Mouse (Mus musculus) myocyte (in vitro differentiated cells): ENCODE results near the gene 4930568D16Rik.

Experiments
- E2F4 ChIP-seq: IDR thresholded peaks from one replicate; pipeline ENCODE4 v1.6.1; 2011; ENCODE audit warnings: mild to moderate bottlenecking, control low read depth, moderate library complexity; ENCODE audit not compliant: insufficient read depth
- MAX ChIP-seq: IDR thresholded peaks from one replicate; pipeline ENCODE4 v1.6.1; 2011; ENCODE audit warnings: low read depth, mild to moderate bottlenecking, control low read depth
- POLR2A ChIP-seq: IDR thresholded peaks from one replicate; pipeline ENCODE4 v1.6.1; 2011; ENCODE audit warnings: low read depth, mild to moderate bottlenecking, control low read depth, moderate library complexity; ENCODE audit not compliant: insufficient read length

GRCm38 (mm10) chr2:35338707-35339106, 28.8 kb downstream of the 4930568D16Rik start:
- no peak for TF ChIP-seq MAX
- TF ChIP-seq POLR2A, result no peak
- no peak for TF ChIP-seq E2F4
